Mouse (Mus musculus): ENCODE data around the gene Gm28044. TPM values are rescaled to one million over a fixed set of nuclear protein-coding genes. Genes with fewer than 3 reads are reported as not detected.

The Gm28044 gene
- total RNA-seq (2023; ENCODE audit: inconsistent age): 2.5 to 6.7 TPM (median 6.6 TPM) in 3 of 4 replicates, not detected in the other

GRCm38 (mm10) chr13:67360131-67360744, at the start of gene Gm28044, which contains the start of gene Zfp953:
Gene Gm28044 (minus strand): TSS chr13:67360536.
Gene Zfp953 (minus strand): TSS chr13:67360605.

GRCm38 (mm10) chr13:67399183-67399903, 39.0 kb upstream of the Gm28044 start, which contains the start of gene Zfp429:
Gene Zfp429 (minus strand): TSS chr13:67399819.

GRCm38 (mm10) chr13:67375050-67375911, 14.9 kb upstream of the Gm28044 start, which contains the start of the genes Gm28041 and Zfp456:
Gene Gm28041 (minus strand): TSS chr13:67375733.
Gene Zfp456 (minus strand): TSS chr13:67375810.

GRCm38 (mm10) chr13:67332019-67332724, 28.2 kb downstream of the Gm28044 start, which contains the start of gene Zfp595:
Gene Zfp595 (minus strand): TSS chr13:67332570.

GRCm38 (mm10) chr13:67305822-67306672, 54.3 kb downstream of the Gm28044 start, which contains the start of gene Zfp457:
Gene Zfp457 (minus strand): TSS chr13:67306485.

GRCm38 (mm10) chr13:67278314-67278713, 82.0 kb downstream of the Gm28044 start, which contains the start of gene Zfp458:
Gene Zfp458 (minus strand): TSS chr13:67278466.

Other genes starting within 250 kb of the Gm28044 start
- 0.29 to 0.99 TPM (median 0.50 TPM) in 4 replicates for gene Rslcan18, start 244.3 kb downstream of the Gm28044 start, total RNA-seq (2023; ENCODE audit: inconsistent age)
- 3.6 to 7.5 TPM (median 5.7 TPM) in 4 replicates for gene Zfp759, start 238.9 kb downstream of the Gm28044 start, total RNA-seq (2023; ENCODE audit: inconsistent age)
- 10.3 to 17.8 TPM (median 12.6 TPM) in 4 replicates for gene Rsl1, start 187.4 kb downstream of the Gm28044 start, total RNA-seq (2023; ENCODE audit: inconsistent age)
- 2.8 to 3.3 TPM (median 3.1 TPM) in 4 replicates for gene Zfp455, start 166.0 kb downstream of the Gm28044 start, total RNA-seq (2023; ENCODE audit: inconsistent age)
- 2.3 to 3.8 TPM (median 2.9 TPM) in 4 replicates for gene Zfp458, start 82.1 kb downstream of the Gm28044 start, total RNA-seq (2023; ENCODE audit: inconsistent age)
- gene Zfp457, start 54.1 kb downstream of the Gm28044 start, total RNA-seq (2023; ENCODE audit: inconsistent age): 2.0 to 3.5 TPM (median 2.8 TPM) in 4 replicates
- 11.3 to 16.0 TPM (median 13.5 TPM) in 4 replicates for gene Zfp595, start 28.0 kb downstream of the Gm28044 start, total RNA-seq (2023; ENCODE audit: inconsistent age)
- 7.8 to 9.4 TPM (median 7.9 TPM) in 4 replicates for gene Zfp953, start 69 bp upstream of the Gm28044 start, total RNA-seq (2023; ENCODE audit: inconsistent age)
- gene Gm28041, start 15.2 kb upstream of the Gm28044 start, total RNA-seq (2023; ENCODE audit: inconsistent age): 2.2 to 4.9 TPM (median 4.1 TPM) in 4 replicates
- gene Zfp456, start 15.3 kb upstream of the Gm28044 start, total RNA-seq (2023; ENCODE audit: inconsistent age): 7.2 to 10.0 TPM (median 9.6 TPM) in 4 replicates
- gene Zfp429, start 39.3 kb upstream of the Gm28044 start, total RNA-seq (2023; ENCODE audit: inconsistent age): 12.8 to 16.8 TPM (median 14.1 TPM) in 4 replicates
- gene Zfp459, start 60.9 kb upstream of the Gm28044 start, total RNA-seq (2023; ENCODE audit: inconsistent age): 1.7 to 2.6 TPM (median 2.5 TPM) in 4 replicates
- gene Zfp874a, start 91.1 kb upstream of the Gm28044 start, total RNA-seq (2023; ENCODE audit: inconsistent age): 5.8 to 9.0 TPM (median 7.8 TPM) in 4 replicates
- gene Zfp874b, start 123.7 kb upstream of the Gm28044 start, total RNA-seq (2023; ENCODE audit: inconsistent age): 7.0 to 17.0 TPM (median 10.2 TPM) in 4 replicates
- 9.4 to 11.2 TPM (median 10.4 TPM) in 4 replicates for gene Zfp58, start 140.0 kb upstream of the Gm28044 start, total RNA-seq (2023; ENCODE audit: inconsistent age)
- 0.78 to 1.1 TPM in 2 of 4 replicates, not detected in the others for gene Gm26965, start 165.6 kb upstream of the Gm28044 start, total RNA-seq (2023; ENCODE audit: inconsistent age)
- gene Zfp87, start 165.6 kb upstream of the Gm28044 start, total RNA-seq (2023; ENCODE audit: inconsistent age): 20.7 to 26.4 TPM (median 23.8 TPM) in 4 replicates
- gene Zfp748, start 193.3 kb upstream of the Gm28044 start, total RNA-seq (2023; ENCODE audit: inconsistent age): 8.5 to 9.6 TPM (median 8.9 TPM) in 4 replicates
- 16.4 to 18.3 TPM (median 17.3 TPM) in 4 replicates for gene Zfp729b, start 249.2 kb upstream of the Gm28044 start, total RNA-seq (2023; ENCODE audit: inconsistent age)

Data from B cell, adult (primary cell).